Mouse (Mus musculus) midbrain, embryonic 12.5 days (tissue): ENCODE measurements around the gene Gpr22. TPM values are rescaled to one million over a fixed set of nuclear protein-coding genes. Genes with fewer than 3 reads are reported as not detected.

Experiments used
- ATAC-seq: fragments of 200-750 bp; cut with Nextera tagmentation; 2 replicates; pipeline ENCODE4 v1.8.0; 2017; ENCODE audit warnings: low read depth, moderate TSS enrichment, moderate library complexity; ENCODE audit not compliant: low FRiP score
- H3K27ac ChIP-seq: fragments of 300-500 bp; sonication (generic); replicated peaks from 2 replicates; pipeline ENCODE4 v1.5.1; 2016; ENCODE audit warnings: mild to moderate bottlenecking
- H3K27me3 ChIP-seq: fragments of 300-500 bp; sonication (generic); 2 replicates; pipeline ENCODE4 v1.6.1; 2016; ENCODE audit warnings: mild to moderate bottlenecking
- H3K36me3 ChIP-seq: fragments of 300-500 bp; sonication (generic); 2 replicates; pipeline ENCODE4 v1.6.1; 2016
- H3K4me1 ChIP-seq: fragments of 300-500 bp; sonication (generic); 2 replicates; pipeline ENCODE4 v1.6.1; 2016
- H3K4me2 ChIP-seq: fragments of 300-500 bp; sonication (generic); replicated peaks from 2 replicates; pipeline ENCODE4 v1.6.1; 2016; ENCODE audit warnings: mild to moderate bottlenecking, moderate library complexity
- H3K4me3 ChIP-seq: fragments of 300-500 bp; sonication (generic); 2 replicates; pipeline ENCODE4 v1.5.1; 2016; ENCODE audit warnings: mild to moderate bottlenecking
- H3K9ac ChIP-seq: fragments of 300-500 bp; sonication (generic); replicated peaks from 2 replicates; pipeline ENCODE4 v1.6.1; 2016; ENCODE audit warnings: mild to moderate bottlenecking, moderate library complexity
- H3K9me3 ChIP-seq: fragments of 300-500 bp; sonication (generic); 2 replicates; pipeline ENCODE4 v1.6.1; 2016; ENCODE audit warnings: mild to moderate bottlenecking
- WGBS: fragments of 180-500 bp; shearing (Covaris S2); methylation state at CpG from one replicate; pipeline ENCODE4 v1.1.7; 2016; 5-methylcytosine and 5-hydroxymethylcytosine counted together
- polyA plus RNA-seq: library from polyadenylated mRNA; unstranded; fragments of >200 nt; fragmentation: Nextera tagmentation; extraction: Ambion mirVana; gene quantifications from 2 replicates; pipeline ENCODE4 v1.2.1, GENCODE M21; 2016

The Gpr22 gene
- polyA plus RNA-seq, 1 experiment from 2014 or later = 9.0 TPM

- H3K4me2 ChIP-seq = no peak overlapping the region
- no peak overlapping the region for H3K27ac ChIP-seq
- H3K27me3 ChIP-seq = no peaks in the 10 kb centered on the region
- no peak overlapping the region for H3K9ac ChIP-seq
- H3K9me3 ChIP-seq = no peaks in the 10 kb centered on the region
- ATAC-seq = no peak
- 0 out of 2 replicates have a peak, but pooled peaks cover 4% of the 10 kb centered on the region for H3K36me3 ChIP-seq
- WGBS = 82% methylated on average over 4 of the region's 4 CpGs
- 0 out of 2 replicates have a peak overlapping the region, but pooled peaks have one; percentile 18 for H3K4me3 ChIP-seq
- no peaks in the 10 kb centered on the region for H3K4me1 ChIP-seq
Observed at GRCm38 (mm10) chr12:31712727-31713126, 1.0 kb downstream of the Gpr22 start.

GRCm38 (mm10) chr12:31712233-31712632, 1.5 kb downstream of the Gpr22 start:
- Histone ChIP-seq H3K9me3 (no peaks in the 10 kb centered on the region), H3K27me3 (no peaks in the 10 kb centered on the region), H3K4me1 (no peaks in the 10 kb centered on the region), H3K4me2 (peak overlapping the region; percentile 38), H3K9ac (0 out of 2 replicates have a peak overlapping the region, but pooled peaks have one; percentile 37), H3K36me3 (0 out of 2 replicates have a peak, but pooled peaks cover 4% of the 10 kb centered on the region), H3K27ac (peak overlapping the region; percentile 42; the same call in 1 of the 2 replicates), H3K4me3 (peak overlapping the region; percentile 37)
- ATAC-seq = no peak
- 45% methylated on average over 5 of the region's 5 CpGs for WGBS

DNA sequence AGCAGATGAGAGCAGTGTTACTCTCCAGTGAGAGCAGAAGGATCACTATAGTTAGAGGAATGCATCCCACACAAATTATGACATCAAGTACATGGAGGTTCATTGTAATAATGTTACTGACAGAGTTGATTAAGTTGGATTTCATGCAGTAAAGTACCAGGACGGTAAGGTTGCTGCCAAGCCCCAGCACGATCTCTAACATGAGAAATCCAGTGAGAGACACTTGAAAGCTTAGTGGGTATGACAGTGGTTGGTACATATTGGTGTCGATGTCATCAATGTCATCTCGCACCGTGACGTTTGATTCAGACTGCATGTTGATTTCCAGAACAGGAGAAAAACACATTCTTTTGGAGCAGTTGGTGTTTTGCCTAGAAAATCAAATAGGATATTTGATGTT, 4.1 kb downstream of the Gpr22 start:
- no peaks in the 10 kb centered on the region for H3K4me1 ChIP-seq
- no peaks in the 10 kb centered on the region for H3K27me3 ChIP-seq
- 0 out of 2 replicates have a peak overlapping the region, but pooled peaks have one; percentile 7 for H3K4me2 ChIP-seq
- no peaks in the 10 kb centered on the region for H3K9me3 ChIP-seq
- no peak overlapping the region for H3K4me3 ChIP-seq
- no peak overlapping the region for H3K9ac ChIP-seq
- no peak overlapping the region for H3K27ac ChIP-seq
- no peak for ATAC-seq
- 0 out of 2 replicates have a peak, but pooled peaks cover 4% of the 10 kb centered on the region for H3K36me3 ChIP-seq
- 85% methylated on average over 6 of the region's 6 CpGs for WGBS

DNA sequence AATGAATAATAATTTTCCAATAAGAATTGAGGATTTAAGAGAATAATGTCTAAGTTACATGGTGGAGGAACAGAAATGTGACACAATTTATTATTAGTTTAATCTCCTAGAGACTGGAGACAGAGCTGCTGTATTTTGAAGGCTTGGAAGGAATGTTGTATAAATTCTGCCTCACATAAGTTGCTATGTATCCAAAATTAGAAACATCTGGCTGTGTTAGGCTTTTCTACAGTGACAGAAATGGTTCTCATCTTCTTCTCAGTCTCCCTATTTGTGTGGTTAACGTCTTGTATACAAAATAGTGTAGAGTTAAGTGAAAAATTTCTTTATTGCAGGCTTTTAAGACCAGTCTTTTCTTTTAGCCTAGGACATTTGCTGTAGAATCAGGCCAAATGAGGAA, 6.2 kb downstream of the Gpr22 start:
- no peak overlapping the region for H3K27ac ChIP-seq
- H3K9me3 ChIP-seq = no peaks in the 10 kb centered on the region
- H3K4me3 ChIP-seq = no peak overlapping the region
- no peaks in the 10 kb centered on the region for H3K4me1 ChIP-seq
- WGBS = 72% methylated on average over 1 of the region's 1 CpGs
- no peak overlapping the region for H3K9ac ChIP-seq
- no peaks in the 10 kb centered on the region for H3K27me3 ChIP-seq
- no peak for ATAC-seq
- 0 out of 2 replicates have a peak, but pooled peaks cover 4% of the 10 kb centered on the region for H3K36me3 ChIP-seq
- no peak overlapping the region for H3K4me2 ChIP-seq

- no peak overlapping the region for H3K4me3 ChIP-seq
- 0 out of 2 replicates have a peak, but pooled peaks cover 4% of the 10 kb centered on the region for H3K36me3 ChIP-seq
- no peaks in the 10 kb centered on the region for H3K4me1 ChIP-seq
- H3K9ac ChIP-seq = no peak overlapping the region
- no peaks in the 10 kb centered on the region for H3K9me3 ChIP-seq
- H3K4me2 ChIP-seq = no peak overlapping the region
- H3K27ac ChIP-seq = no peak overlapping the region
- no peak for ATAC-seq
- H3K27me3 ChIP-seq = no peaks in the 10 kb centered on the region
- 69% methylated on average over 2 of the region's 2 CpGs for WGBS
Observed at GRCm38 (mm10) chr12:31706168-31706567, 7.6 kb downstream of the Gpr22 start.

- H3K4me1 ChIP-seq = no peaks in the 10 kb centered on the region
- 77% methylated on average over 6 of the region's 6 CpGs for WGBS
- no peak overlapping the region for H3K4me3 ChIP-seq
- no peak for ATAC-seq
- no peak overlapping the region for H3K9ac ChIP-seq
- H3K36me3 ChIP-seq = 0 out of 2 replicates have a peak, but pooled peaks cover under 1% of the 10 kb centered on the region
- H3K27me3 ChIP-seq = no peaks in the 10 kb centered on the region
- H3K27ac ChIP-seq = no peak overlapping the region
- H3K4me2 ChIP-seq = no peak overlapping the region
- H3K9me3 ChIP-seq = no peaks in the 10 kb centered on the region
Observed at GRCm38 (mm10) chr12:31703904-31704303, 9.8 kb downstream of the Gpr22 start.

GRCm38 (mm10) chr12:31701411-31701810, 12.3 kb downstream of the Gpr22 start:
- Histone ChIP-seq H3K27ac (no peak overlapping the region), H3K4me2 (no peak overlapping the region), H3K27me3 (no peaks in the 10 kb centered on the region), H3K4me1 (no peaks in the 10 kb centered on the region), H3K4me3 (no peak overlapping the region), H3K9me3 (no peaks in the 10 kb centered on the region; the same call in 1 of the 2 replicates), H3K9ac (no peak overlapping the region), H3K36me3 (no peaks in the 10 kb centered on the region)
- WGBS = 88% methylated on average over 5 of the region's 5 CpGs
- ATAC-seq = no peak

GRCm38 (mm10) chr12:31700623-31701347, 13.0 kb downstream of the Gpr22 start:
- H3K27me3 ChIP-seq = no peaks in the 10 kb centered on the region
- no peaks in the 10 kb centered on the region; the same call in 1 of the 2 replicates for H3K9me3 ChIP-seq
- no peak overlapping the region for H3K4me2 ChIP-seq
- H3K9ac ChIP-seq = no peak overlapping the region
- no peak overlapping the region for H3K4me3 ChIP-seq
- H3K4me1 ChIP-seq = no peaks in the 10 kb centered on the region
- no peak overlapping the region for H3K27ac ChIP-seq
- WGBS = 62% methylated on average over 5 of the region's 5 CpGs
- H3K36me3 ChIP-seq = no peaks in the 10 kb centered on the region
- ATAC-seq = no peak

DNA sequence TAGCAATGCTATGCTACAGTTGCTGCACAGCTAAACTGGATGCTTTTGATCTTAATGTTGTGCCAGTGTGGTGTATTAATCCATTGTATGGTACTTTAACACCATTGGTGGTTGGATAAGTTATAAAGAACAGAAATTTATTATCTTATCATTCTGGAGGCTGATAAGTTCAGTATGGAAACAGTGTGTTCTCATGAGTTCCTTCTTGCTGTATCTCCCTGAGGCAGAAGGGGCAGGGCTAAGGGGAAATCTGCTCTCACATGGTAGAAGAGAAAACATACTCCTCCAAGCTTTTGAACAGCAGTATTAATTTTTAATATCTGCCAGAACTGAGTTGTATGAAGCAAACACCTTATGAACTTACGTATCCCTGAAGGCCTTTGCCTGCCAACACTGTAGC, 20.5 kb downstream of the Gpr22 start:
- Histone ChIP-seq H3K36me3 (no peaks in the 10 kb centered on the region), H3K4me3 (no peak overlapping the region), H3K4me2 (no peak overlapping the region), H3K4me1 (no peaks in the 10 kb centered on the region), H3K27me3 (no peaks in the 10 kb centered on the region), H3K9me3 (no peaks in the 10 kb centered on the region; the same call in 1 of the 2 replicates), H3K27ac (no peak overlapping the region), H3K9ac (no peak overlapping the region)
- WGBS = 93% methylated on average over 1 of the region's 1 CpGs
- no peak for ATAC-seq

- Histone ChIP-seq H3K9ac (no peak overlapping the region), H3K27me3 (no peaks in the 10 kb centered on the region), H3K27ac (no peak overlapping the region), H3K4me1 (no peaks in the 10 kb centered on the region), H3K36me3 (no peaks in the 10 kb centered on the region), H3K4me3 (no peak overlapping the region), H3K9me3 (no peaks in the 10 kb centered on the region), H3K4me2 (no peak overlapping the region)
- WGBS = 92% methylated on average over 3 of the region's 3 CpGs
- ATAC-seq = no peak
Observed at GRCm38 (mm10) chr12:31686679-31687078, 27.1 kb downstream of the Gpr22 start.

- no peak for ATAC-seq
- 49% methylated on average over 3 of the region's 3 CpGs for WGBS
- H3K36me3 ChIP-seq = peaks cover 22% of the 10 kb centered on the region
- no peak overlapping the region for H3K4me2 ChIP-seq
- no peak overlapping the region for H3K27ac ChIP-seq
- H3K27me3 ChIP-seq = no peaks in the 10 kb centered on the region
- H3K9me3 ChIP-seq = no peaks in the 10 kb centered on the region
- no peak overlapping the region for H3K9ac ChIP-seq
- no peaks in the 10 kb centered on the region for H3K4me1 ChIP-seq
- H3K4me3 ChIP-seq = no peak overlapping the region
Observed at GRCm38 (mm10) chr12:31667187-31667586, 46.6 kb downstream of the Gpr22 start.

GRCm38 (mm10) chr12:31665999-31666398, 47.7 kb downstream of the Gpr22 start:
- H3K4me1 ChIP-seq = no peaks in the 10 kb centered on the region
- no peaks in the 10 kb centered on the region for H3K27me3 ChIP-seq
- no peak overlapping the region for H3K4me2 ChIP-seq
- no peaks in the 10 kb centered on the region for H3K9me3 ChIP-seq
- H3K9ac ChIP-seq = no peak overlapping the region
- WGBS = 73% methylated on average over 6 of the region's 6 CpGs
- ATAC-seq = no peak
- H3K4me3 ChIP-seq = no peak overlapping the region
- H3K27ac ChIP-seq = no peak overlapping the region
- peaks cover 18% of the 10 kb centered on the region for H3K36me3 ChIP-seq
